Mouse (Mus musculus): ENCODE measurements around the gene Derl2. TPM values are rescaled to one million over a fixed set of nuclear protein-coding genes. Genes with fewer than 3 reads are reported as not detected.

The Derl2 gene
- 33.1 and 33.5 TPM in 2 replicates for polyA plus RNA-seq (2016; fragmentation: Nextera tagmentation; extraction: Ambion mirVana)

DNA sequence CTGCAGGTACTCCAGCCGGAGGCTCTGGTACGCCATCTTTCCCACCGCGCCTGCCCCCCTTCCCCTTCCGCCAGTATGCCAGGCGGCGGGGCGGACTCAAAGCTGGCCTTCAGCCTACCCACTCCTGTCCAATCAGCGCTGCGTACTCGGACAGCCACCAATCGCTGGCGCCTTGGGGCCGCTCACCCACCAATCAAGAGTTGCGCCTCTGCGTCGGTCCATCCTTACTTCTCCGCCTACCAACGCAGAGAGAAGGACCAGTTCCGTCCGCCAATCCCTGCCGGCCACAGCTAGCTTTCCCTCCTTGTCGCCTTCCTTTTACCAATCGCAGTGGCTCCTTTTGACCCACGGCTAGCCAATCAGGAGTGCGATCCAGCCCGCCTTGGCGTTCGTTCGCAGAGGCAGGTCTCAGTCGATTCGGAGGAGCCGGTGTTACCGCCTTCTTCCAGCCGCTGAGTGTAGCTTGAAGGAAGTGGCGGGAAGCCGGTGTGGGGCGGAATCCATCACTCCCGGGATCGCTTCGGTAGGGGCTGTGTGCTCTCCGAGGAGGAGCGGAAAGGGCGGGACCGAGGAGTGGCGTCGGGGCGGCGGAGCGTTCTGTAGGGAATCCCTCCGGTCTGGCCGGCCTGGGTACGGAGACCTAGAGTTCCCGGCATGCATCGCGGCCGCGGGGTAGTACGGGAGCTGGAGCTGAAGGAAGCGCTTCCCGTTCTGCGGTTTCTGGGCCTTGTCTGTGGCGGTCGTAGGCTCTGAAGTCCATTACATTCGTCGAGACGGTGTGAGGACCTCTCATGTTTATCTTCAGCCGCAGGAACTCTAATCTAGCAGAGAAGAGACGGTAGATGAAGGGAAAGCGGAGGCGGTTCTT is at the start of gene Derl2, which contains the start of gene Mis12:
Derl2 (minus strand) TSS at position 641 of the 868 bp plus-strand sequence.
Mis12 (plus strand) TSS at position 411 of the 868 bp plus-strand sequence.
- peaks cover 45% of the 10 kb centered on the region for H3K36me3 ChIP-seq (replicated peaks)
- WGBS = under 1% methylated on average over 71 of the region's 71 CpGs

DNA sequence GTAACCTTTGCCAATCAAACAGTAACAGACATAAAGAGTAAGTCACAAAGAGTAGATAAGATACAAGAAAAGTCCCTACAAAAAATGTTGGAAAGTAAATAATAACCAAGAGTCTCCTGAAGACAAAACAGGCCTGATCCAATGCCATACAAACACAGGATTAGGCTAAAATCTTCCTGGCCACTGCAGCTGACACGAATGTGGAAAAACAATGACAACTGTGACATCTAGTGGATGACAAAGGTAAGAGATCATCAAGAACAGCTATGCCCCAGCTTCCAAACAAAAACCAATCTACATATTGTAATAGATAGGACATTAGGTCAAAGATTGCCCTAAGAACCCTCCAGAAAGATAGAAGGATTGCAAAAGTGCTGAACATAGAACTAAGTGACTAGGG is 32.9 kb upstream of the Derl2 start:
- no peaks in the 10 kb centered on the region for H3K4me1 ChIP-seq

More for the DNA sequence above, at the start of gene Derl2, which contains the start of gene Mis12:
- Histone ChIP-seq H3K4me1 (peaks cover 33% of the 10 kb centered on the region), H3K4me3 (peak within 1 kb of the TSS; percentile 94), H3K27ac (replicated peaks) (peak within 1 kb of the TSS; percentile 95), H3K27me3 (replicated peaks; ENCODE audit: low read depth, poor library complexity, severe bottlenecking) (no peaks in the 10 kb centered on the region), H3K9me3 (no peaks in the 10 kb centered on the region)
- DNase-seq (ENCODE audit: low spot score) = peak; percentile 99

DNA sequence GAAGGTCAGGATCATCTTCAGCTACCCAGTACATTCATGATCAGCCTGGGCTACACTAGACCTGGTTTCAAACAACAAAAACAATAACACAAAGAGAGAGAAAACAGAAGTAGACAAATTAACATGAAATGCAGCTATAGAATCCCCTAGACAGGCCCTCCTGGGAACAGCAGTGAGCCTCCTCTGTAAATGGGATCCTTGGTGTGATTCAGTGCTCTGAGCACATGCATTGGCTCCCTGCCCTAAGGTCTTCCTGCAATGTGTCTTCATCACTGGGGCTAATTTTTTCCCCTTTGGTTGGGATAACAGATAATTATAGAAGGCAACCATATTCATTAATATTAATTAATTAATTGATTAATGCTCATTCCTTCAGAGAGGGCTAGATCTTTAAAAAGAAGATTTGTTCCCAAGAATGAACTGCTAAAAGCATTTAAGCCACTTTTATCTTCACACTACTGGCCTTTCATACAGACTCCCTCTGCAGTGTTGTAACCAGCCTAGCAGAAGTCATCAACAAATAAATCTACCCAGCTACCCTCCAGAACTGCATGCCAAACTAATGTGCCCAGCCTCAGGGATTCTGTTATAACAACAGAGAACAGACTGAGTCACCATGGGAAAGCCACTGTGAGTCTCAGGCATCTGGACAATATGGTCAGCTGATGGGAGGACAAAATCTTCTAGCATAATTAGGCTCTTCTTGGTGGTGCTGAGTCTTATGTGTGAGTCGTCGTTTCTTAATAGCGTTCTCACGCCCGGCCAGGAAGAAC is 20.1 kb upstream of the Derl2 start:
- Histone ChIP-seq H3K36me3 (replicated peaks) (no peaks in the 10 kb centered on the region), H3K9me3 (no peaks in the 10 kb centered on the region), H3K4me3 (no peak overlapping the region), H3K27ac (replicated peaks) (no peak overlapping the region), H3K4me1 (no peaks in the 10 kb centered on the region), H3K27me3 (replicated peaks; ENCODE audit: low read depth, poor library complexity, severe bottlenecking) (no peaks in the 10 kb centered on the region)
- 97% methylated on average over 5 of the region's 5 CpGs for WGBS
- DNase-seq (ENCODE audit: low spot score) = no peak

More for the DNA sequence above, 32.9 kb upstream of the Derl2 start:
- Histone ChIP-seq H3K9me3 (no peaks in the 10 kb centered on the region), H3K27me3 (replicated peaks; ENCODE audit: low read depth, poor library complexity, severe bottlenecking) (no peaks in the 10 kb centered on the region), H3K36me3 (replicated peaks) (no peaks in the 10 kb centered on the region), H3K4me3 (no peak overlapping the region), H3K27ac (replicated peaks) (no peak overlapping the region)
- 5% methylated on average over 1 of the region's 1 CpGs for WGBS
- DNase-seq (ENCODE audit: low spot score) = no peak

DNA sequence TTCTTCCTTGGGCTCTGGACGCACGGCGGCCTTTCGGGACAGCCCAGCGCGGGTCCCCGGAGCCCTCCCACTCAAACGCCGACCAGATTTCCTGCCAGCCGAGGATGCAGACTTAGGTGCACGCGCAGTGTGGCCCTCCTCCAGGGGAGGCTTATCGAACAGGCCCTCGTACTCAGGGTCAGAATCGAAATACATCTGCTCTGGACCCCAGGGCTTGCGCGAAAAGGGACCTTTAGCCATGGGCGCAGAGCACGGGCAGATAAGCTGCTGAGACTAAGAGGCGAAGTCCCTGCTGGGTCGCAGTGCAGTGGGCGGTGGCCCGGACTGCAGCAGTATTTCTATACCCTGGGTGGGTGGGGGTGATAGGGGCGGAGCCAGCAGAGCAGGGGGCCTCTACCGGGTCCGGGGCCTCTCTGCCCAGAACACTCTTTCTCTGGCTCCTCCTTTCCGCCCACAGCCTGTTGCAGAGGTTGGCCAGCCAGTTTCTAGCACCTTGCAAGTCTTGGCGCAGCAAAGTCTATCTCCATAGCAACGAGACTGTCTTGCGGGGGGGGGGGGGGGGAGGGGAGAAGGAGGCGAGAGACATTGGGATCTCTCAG is 13.6 kb upstream of the Derl2 start, which contains the start of gene 6330403K07Rik:
6330403K07Rik (minus strand) TSS at position 351 of the 599 bp plus-strand sequence.
- Histone ChIP-seq H3K9me3 (no peaks in the 10 kb centered on the region), H3K27ac (replicated peaks) (peak within 1 kb of the TSS; percentile 93), H3K36me3 (replicated peaks) (peaks cover 32% of the 10 kb centered on the region), H3K4me3 (peak within 1 kb of the TSS; percentile 73), H3K4me1 (peaks cover 35% of the 10 kb centered on the region), H3K27me3 (replicated peaks; ENCODE audit: low read depth, poor library complexity, severe bottlenecking) (no peaks in the 10 kb centered on the region)
- DNase-seq (ENCODE audit: low spot score) = peak; percentile 94
- under 1% methylated on average over 30 of the region's 31 CpGs for WGBS

DNA sequence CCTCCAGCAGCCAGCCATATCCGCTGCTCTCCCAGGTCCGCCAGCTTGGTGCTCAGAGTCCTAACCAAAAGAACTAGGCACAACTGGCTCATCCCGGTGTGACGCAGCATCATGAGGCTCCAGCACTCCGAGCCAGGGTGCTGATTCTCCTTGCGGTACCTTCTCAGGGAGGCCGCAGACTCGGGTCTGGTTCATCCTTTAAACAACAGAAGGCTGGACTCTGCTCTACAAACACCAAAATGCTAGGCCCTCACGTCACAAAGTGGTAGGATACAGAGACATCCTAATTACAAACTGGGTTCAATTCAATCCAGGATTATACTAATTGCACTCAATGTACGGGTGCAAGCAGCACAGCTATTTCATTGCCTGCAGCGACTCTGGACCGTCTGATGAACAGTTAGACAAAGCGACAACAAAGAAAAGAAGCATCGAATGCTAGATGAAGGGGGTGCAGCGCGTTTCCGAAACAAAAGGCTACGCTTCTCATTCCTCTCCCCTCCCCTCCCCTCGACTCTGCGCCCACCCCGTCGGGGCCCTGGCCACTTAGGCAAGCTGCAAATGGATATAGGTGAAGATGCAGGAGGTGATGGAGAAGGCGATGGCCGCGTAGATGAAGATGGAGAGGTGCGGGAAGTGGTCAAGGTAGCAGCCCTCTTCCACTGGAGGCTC is 13.0 kb upstream of the Derl2 start:
- Histone ChIP-seq H3K27me3 (replicated peaks; ENCODE audit: low read depth, poor library complexity, severe bottlenecking) (no peaks in the 10 kb centered on the region), H3K9me3 (no peaks in the 10 kb centered on the region), H3K4me3 (peak overlapping the region; percentile 73), H3K27ac (replicated peaks) (peak overlapping the region; percentile 93), H3K36me3 (replicated peaks) (peaks cover 38% of the 10 kb centered on the region), H3K4me1 (peaks cover 35% of the 10 kb centered on the region)
- peak; percentile 49 for DNase-seq (ENCODE audit: low spot score)
- WGBS = 6% methylated on average over 26 of the region's 26 CpGs

DNA sequence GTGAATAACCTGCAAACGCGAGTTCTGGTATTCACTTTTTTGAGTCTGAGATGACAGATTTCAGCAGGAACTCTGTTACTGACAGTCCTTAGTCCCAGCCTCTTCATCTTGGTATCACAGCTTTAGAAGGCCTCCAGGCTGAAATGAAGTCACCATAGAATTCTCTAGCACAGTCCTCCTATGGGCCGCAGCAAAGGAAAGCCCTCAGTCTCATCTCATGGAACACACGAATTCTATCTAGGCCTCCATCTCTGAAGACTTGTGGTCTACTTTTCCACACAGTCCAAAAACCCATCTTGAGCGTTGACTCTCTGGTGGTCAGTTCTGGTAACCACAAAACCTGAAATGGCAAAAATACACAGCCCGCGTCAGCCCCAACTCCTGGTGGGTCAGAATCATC is 12.4 kb upstream of the Derl2 start:
- H3K4me1 ChIP-seq = peaks cover 35% of the 10 kb centered on the region
- peak overlapping the region; percentile 93 for H3K27ac ChIP-seq (replicated peaks)
- H3K4me3 ChIP-seq = peak overlapping the region; percentile 73
- no peaks in the 10 kb centered on the region for H3K9me3 ChIP-seq
- H3K36me3 ChIP-seq (replicated peaks) = peaks cover 44% of the 10 kb centered on the region
- 70% methylated on average over 7 of the region's 7 CpGs for WGBS
- H3K27me3 ChIP-seq (replicated peaks; ENCODE audit: low read depth, poor library complexity, severe bottlenecking) = no peaks in the 10 kb centered on the region
- DNase-seq (ENCODE audit: low spot score) = no peak

DNA sequence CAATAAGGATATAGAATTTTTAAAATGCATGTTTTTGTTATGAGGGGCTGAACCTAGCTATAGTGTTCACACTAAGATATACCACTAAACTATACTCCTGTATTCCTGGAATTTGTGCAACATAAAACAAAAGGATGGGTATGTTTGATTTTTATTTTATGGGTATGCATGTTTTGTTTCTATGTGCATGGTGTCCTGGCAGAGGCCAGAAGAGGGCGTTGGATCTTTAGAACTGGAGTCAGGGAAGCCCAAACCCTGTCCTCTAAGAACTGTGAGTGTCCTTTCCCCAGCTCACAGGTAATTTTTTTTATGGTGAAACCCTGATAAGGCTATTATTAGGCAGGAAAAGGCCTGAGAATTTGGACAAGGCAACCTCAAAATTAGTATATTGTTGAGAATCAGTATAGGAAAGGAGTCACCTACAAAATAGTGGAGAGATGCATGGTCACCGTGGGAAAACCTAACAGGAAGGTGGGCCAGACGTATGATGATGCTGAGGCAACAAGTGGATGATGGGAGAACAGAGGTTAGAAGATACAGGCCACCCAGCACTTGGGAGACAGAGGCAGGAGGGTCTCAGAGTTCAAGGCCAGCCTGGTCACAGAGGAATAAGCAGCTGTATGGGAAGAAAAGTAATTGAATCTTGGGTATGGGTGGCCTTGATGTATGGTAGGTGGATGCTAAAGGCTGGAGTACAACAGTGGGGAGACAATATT is 9.9 kb upstream of the Derl2 start:
- Histone ChIP-seq H3K9me3 (no peaks in the 10 kb centered on the region), H3K27ac (replicated peaks) (no peak overlapping the region), H3K4me3 (no peak overlapping the region), H3K27me3 (replicated peaks; ENCODE audit: low read depth, poor library complexity, severe bottlenecking) (no peaks in the 10 kb centered on the region), H3K4me1 (peaks cover 35% of the 10 kb centered on the region), H3K36me3 (replicated peaks) (peaks cover 69% of the 10 kb centered on the region)
- WGBS = 77% methylated on average over 3 of the region's 3 CpGs
- DNase-seq (ENCODE audit: low spot score) = no peak

DNA sequence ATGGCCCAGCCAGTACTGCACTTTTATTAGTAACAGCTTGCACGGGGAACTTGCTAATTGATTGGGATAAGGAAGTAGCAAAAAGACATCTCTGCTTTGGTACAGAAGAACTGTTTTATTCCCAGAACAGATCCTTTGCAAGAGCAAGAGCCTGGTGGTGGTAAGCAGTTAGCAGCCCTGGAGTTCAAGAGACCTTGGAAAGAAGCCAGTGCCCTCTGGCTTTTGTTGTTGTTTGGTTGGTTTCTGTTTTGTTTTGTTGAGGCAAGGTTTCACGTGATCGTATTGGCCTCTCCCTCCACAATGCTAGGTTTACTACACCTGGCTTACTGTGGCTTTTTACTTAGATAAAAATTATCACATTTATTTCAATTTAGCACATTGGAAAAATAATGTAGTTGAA is 8.6 kb upstream of the Derl2 start:
- H3K4me1 ChIP-seq = peaks cover 25% of the 10 kb centered on the region
- WGBS = 88% methylated on average over 3 of the region's 3 CpGs
- no peaks in the 10 kb centered on the region for H3K9me3 ChIP-seq
- DNase-seq (ENCODE audit: low spot score) = no peak
- peaks cover 82% of the 10 kb centered on the region for H3K36me3 ChIP-seq (replicated peaks)
- H3K4me3 ChIP-seq = no peak overlapping the region
- no peaks in the 10 kb centered on the region for H3K27me3 ChIP-seq (replicated peaks; ENCODE audit: low read depth, poor library complexity, severe bottlenecking)
- H3K27ac ChIP-seq (replicated peaks) = no peak overlapping the region

DNA sequence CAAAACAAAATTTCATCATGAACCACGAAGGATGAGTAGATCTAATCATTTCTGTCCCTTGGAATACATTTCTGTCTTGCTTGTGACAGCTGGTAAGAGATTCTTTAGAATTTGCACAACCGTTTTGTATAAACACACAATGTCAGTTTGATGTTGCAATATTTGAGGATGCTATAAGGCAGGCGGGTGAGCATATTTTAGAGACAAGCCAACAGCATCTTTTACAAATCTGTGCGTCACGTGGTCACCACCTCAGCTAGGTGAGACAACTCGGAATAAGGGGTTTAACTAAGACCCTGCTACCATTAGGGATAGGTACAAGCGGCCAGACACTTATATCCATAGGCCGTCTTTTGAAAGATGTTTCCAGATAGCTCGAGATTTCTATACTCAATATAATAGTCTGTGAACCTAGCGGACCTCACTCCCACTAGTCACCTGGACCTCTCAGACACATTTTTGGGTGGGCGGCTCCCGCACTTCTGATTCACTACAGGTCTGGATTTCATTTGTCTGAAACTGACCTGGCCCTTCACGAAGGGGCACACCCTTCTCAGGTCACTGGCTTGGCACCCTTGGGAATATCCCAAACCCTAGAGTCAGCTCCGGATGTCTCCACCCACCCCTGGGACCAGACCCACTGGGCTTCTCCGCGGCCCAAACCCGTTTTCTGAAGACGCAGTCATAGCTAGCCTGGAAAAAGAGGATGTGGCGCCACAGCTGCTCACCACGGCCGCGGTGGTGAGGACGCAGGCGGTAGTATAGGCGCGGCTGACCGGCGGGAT is 1.0 kb downstream of the Derl2 start:
- H3K27ac ChIP-seq (replicated peaks) = peak overlapping the region; percentile 95
- peaks cover 43% of the 10 kb centered on the region for H3K36me3 ChIP-seq (replicated peaks)
- DNase-seq (ENCODE audit: low spot score) = no peak
- H3K27me3 ChIP-seq (replicated peaks; ENCODE audit: low read depth, poor library complexity, severe bottlenecking) = no peaks in the 10 kb centered on the region
- peak overlapping the region; percentile 94 for H3K4me3 ChIP-seq
- WGBS = 6% methylated on average over 28 of the region's 28 CpGs
- no peaks in the 10 kb centered on the region for H3K9me3 ChIP-seq
- peaks cover 33% of the 10 kb centered on the region for H3K4me1 ChIP-seq

DNA sequence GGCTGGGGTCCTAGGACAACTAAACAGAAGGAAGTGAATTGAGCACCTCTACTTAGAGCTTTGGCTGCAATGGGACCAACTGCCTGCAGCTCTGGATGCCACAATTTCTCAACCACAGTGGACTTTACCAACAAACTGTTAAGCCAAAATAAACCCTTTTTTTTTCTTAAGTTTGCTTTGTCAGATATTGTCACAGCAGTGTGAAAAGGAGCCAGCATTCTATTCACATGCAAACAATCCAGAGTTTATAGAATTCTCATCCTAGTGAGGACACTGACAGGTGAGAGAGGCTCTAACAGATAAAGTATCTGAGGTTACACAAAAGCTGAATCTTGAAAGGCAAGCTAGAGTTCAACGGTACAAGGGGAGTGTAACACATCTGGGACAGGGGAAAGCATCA is 2.6 kb downstream of the Derl2 start:
- peaks cover 33% of the 10 kb centered on the region for H3K4me1 ChIP-seq
- 96% methylated on average over 1 of the region's 1 CpGs for WGBS
- DNase-seq (ENCODE audit: low spot score) = no peak
- no peaks in the 10 kb centered on the region for H3K9me3 ChIP-seq
- H3K4me3 ChIP-seq = no peak overlapping the region
- peaks cover 43% of the 10 kb centered on the region for H3K36me3 ChIP-seq (replicated peaks)
- H3K27ac ChIP-seq (replicated peaks) = no peak overlapping the region
- H3K27me3 ChIP-seq (replicated peaks; ENCODE audit: low read depth, poor library complexity, severe bottlenecking) = no peaks in the 10 kb centered on the region

DNA sequence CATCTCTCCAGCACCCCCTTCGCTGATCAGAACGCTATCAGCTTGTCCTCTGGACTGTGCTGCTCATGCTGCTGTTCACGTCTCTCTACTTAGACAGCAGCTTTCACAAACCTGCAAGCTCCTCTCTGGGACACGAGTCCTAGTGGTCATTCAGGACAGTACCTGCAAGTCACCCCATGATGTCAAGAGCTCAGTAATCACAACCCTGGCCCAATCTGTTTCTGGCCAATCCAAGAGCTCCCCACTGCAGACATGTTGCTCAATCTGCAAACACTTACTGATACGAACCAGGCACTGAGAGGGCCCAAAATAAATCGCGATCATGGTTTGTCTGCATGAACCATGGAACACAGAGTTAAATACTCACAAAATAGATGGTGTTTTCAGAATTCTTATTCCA is 6.9 kb downstream of the Derl2 start:
- H3K4me1 ChIP-seq = peaks cover 9% of the 10 kb centered on the region
- no peaks in the 10 kb centered on the region for H3K27me3 ChIP-seq (replicated peaks; ENCODE audit: low read depth, poor library complexity, severe bottlenecking)
- no peak overlapping the region for H3K27ac ChIP-seq (replicated peaks)
- H3K4me3 ChIP-seq = no peak overlapping the region
- DNase-seq (ENCODE audit: low spot score) = no peak
- no peaks in the 10 kb centered on the region for H3K9me3 ChIP-seq
- 93% methylated on average over 7 of the region's 7 CpGs for WGBS
- peaks cover 66% of the 10 kb centered on the region for H3K36me3 ChIP-seq (replicated peaks)
